Mouse (Mus musculus): ENCODE measurements around the gene Plrg1. TPM values are rescaled to one million over a fixed set of nuclear protein-coding genes. Genes with fewer than 3 reads are reported as not detected.
A peak's percentile ranks its signal among the peaks of the same experiment; 100 is the strongest.

Gene Plrg1
- polyA plus RNA-seq, 1 experiment from 2014 or later = 69.4 TPM

GRCm38 (mm10) chr3:83052102-83052501 is 3.2 kb upstream of the Plrg1 start:
- Histone ChIP-seq H3K36me3 (peaks cover 5% of the 10 kb centered on the region), H3K4me1 (peaks cover 31% of the 10 kb centered on the region), H3K9ac (no peak overlapping the region), H3K4me3 (no peak overlapping the region), H3K27me3 (replicated peaks) (no peaks in the 10 kb centered on the region), H3K4me2 (no peak overlapping the region), H3K9me3 (replicated peaks) (no peaks in the 10 kb centered on the region), H3K27ac (no peak overlapping the region)
- 69% methylated on average over 5 of the region's 5 CpGs for WGBS (ENCODE audit: insufficient replicate concordance)
- no peak for ATAC-seq

GRCm38 (mm10) chr3:83053126-83053525 is 2.2 kb upstream of the Plrg1 start:
- WGBS (ENCODE audit: insufficient replicate concordance) = 55% methylated on average over 7 of the region's 7 CpGs
- peaks cover 13% of the 10 kb centered on the region for H3K36me3 ChIP-seq
- no peak overlapping the region for H3K4me3 ChIP-seq
- H3K4me2 ChIP-seq = no peak overlapping the region
- ATAC-seq = no peak
- peak overlapping the region; percentile 20; the same call in 1 of the 2 replicates for H3K27ac ChIP-seq
- H3K27me3 ChIP-seq (replicated peaks) = no peaks in the 10 kb centered on the region
- peaks cover 32% of the 10 kb centered on the region for H3K4me1 ChIP-seq
- H3K9ac ChIP-seq = no peak overlapping the region
- no peaks in the 10 kb centered on the region for H3K9me3 ChIP-seq (replicated peaks)

GRCm38 (mm10) chr3:83053758-83054157 is 1.6 kb upstream of the Plrg1 start:
- no peak for ATAC-seq
- Histone ChIP-seq H3K4me3 (no peak overlapping the region), H3K36me3 (peaks cover 19% of the 10 kb centered on the region), H3K27me3 (replicated peaks) (no peaks in the 10 kb centered on the region), H3K4me2 (peak overlapping the region; percentile 91), H3K9me3 (replicated peaks) (no peaks in the 10 kb centered on the region), H3K27ac (no peak overlapping the region), H3K9ac (no peak overlapping the region), H3K4me1 (peaks cover 32% of the 10 kb centered on the region)
- WGBS (ENCODE audit: insufficient replicate concordance) = 32% methylated on average over 10 of the region's 10 CpGs

GRCm38 (mm10) chr3:83054759-83055158 is 563 bp upstream of the Plrg1 start:
- H3K4me3 ChIP-seq = peak overlapping the region; percentile 55
- H3K36me3 ChIP-seq = peaks cover 29% of the 10 kb centered on the region
- no peaks in the 10 kb centered on the region for H3K9me3 ChIP-seq (replicated peaks)
- H3K27me3 ChIP-seq (replicated peaks) = no peaks in the 10 kb centered on the region
- peak overlapping the region; percentile 44; the same call in 1 of the 2 replicates for H3K9ac ChIP-seq
- peaks cover 32% of the 10 kb centered on the region for H3K4me1 ChIP-seq
- no peak overlapping the region for H3K27ac ChIP-seq
- H3K4me2 ChIP-seq = peak overlapping the region; percentile 91
- 15% methylated on average over 13 of the region's 13 CpGs for WGBS (ENCODE audit: insufficient replicate concordance)
- peak; percentile 34; the same call in 1 of the 2 replicates for ATAC-seq

GRCm38 (mm10) chr3:83057046-83057445 is 1.7 kb downstream of the Plrg1 start:
- no peak for ATAC-seq
- Histone ChIP-seq H3K27ac (no peak overlapping the region), H3K4me2 (peak overlapping the region; percentile 91), H3K9ac (no peak overlapping the region), H3K4me3 (no peak overlapping the region), H3K27me3 (replicated peaks) (no peaks in the 10 kb centered on the region), H3K36me3 (peaks cover 52% of the 10 kb centered on the region), H3K9me3 (replicated peaks) (no peaks in the 10 kb centered on the region), H3K4me1 (peaks cover 32% of the 10 kb centered on the region)
- 88% methylated on average over 2 of the region's 2 CpGs for WGBS (ENCODE audit: insufficient replicate concordance)

GRCm38 (mm10) chr3:83067920-83068319 is 12.6 kb downstream of the Plrg1 start:
- 89% methylated on average over 9 of the region's 9 CpGs for WGBS (ENCODE audit: insufficient replicate concordance)
- Histone ChIP-seq H3K9ac (no peak overlapping the region), H3K4me3 (no peak overlapping the region), H3K27me3 (replicated peaks) (no peaks in the 10 kb centered on the region), H3K27ac (no peak overlapping the region), H3K4me2 (no peak overlapping the region), H3K9me3 (replicated peaks) (no peaks in the 10 kb centered on the region), H3K36me3 (peaks cover 96% of the 10 kb centered on the region), H3K4me1 (no peaks in the 10 kb centered on the region)
- ATAC-seq = no peak

- H3K36me3 ChIP-seq = peaks cover 87% of the 10 kb centered on the region
- ATAC-seq = no peak
- no peak overlapping the region for H3K4me2 ChIP-seq
- H3K9ac ChIP-seq = no peak overlapping the region
- H3K4me3 ChIP-seq = no peak overlapping the region
- 94% methylated on average over 13 of the region's 13 CpGs for WGBS (ENCODE audit: insufficient replicate concordance)
- H3K27ac ChIP-seq = no peak overlapping the region
- H3K9me3 ChIP-seq (replicated peaks) = no peaks in the 10 kb centered on the region
- H3K4me1 ChIP-seq = no peaks in the 10 kb centered on the region
- H3K27me3 ChIP-seq (replicated peaks) = no peaks in the 10 kb centered on the region
Measured at GRCm38 (mm10) chr3:83068869-83069268, 13.5 kb downstream of the Plrg1 start.

- peaks cover 75% of the 10 kb centered on the region for H3K36me3 ChIP-seq
- no peaks in the 10 kb centered on the region for H3K9me3 ChIP-seq (replicated peaks)
- WGBS (ENCODE audit: insufficient replicate concordance) = 86% methylated on average over 4 of the region's 4 CpGs
- H3K27me3 ChIP-seq (replicated peaks) = no peaks in the 10 kb centered on the region
- H3K4me1 ChIP-seq = no peaks in the 10 kb centered on the region
- H3K27ac ChIP-seq = no peak overlapping the region
- H3K9ac ChIP-seq = no peak overlapping the region
- no peak overlapping the region for H3K4me3 ChIP-seq
- no peak overlapping the region for H3K4me2 ChIP-seq
- ATAC-seq = no peak
Measured at GRCm38 (mm10) chr3:83070231-83070630, 14.9 kb downstream of the Plrg1 start.

- peaks cover 14% of the 10 kb centered on the region for H3K36me3 ChIP-seq
- H3K4me2 ChIP-seq = no peak overlapping the region
- no peaks in the 10 kb centered on the region for H3K9me3 ChIP-seq (replicated peaks)
- no peak overlapping the region for H3K9ac ChIP-seq
- no peak for ATAC-seq
- H3K4me3 ChIP-seq = no peak overlapping the region
- no peaks in the 10 kb centered on the region for H3K27me3 ChIP-seq (replicated peaks)
- H3K27ac ChIP-seq = no peak overlapping the region
- H3K4me1 ChIP-seq = 0 out of 2 replicates have a peak, but pooled peaks cover 3% of the 10 kb centered on the region
- WGBS (ENCODE audit: insufficient replicate concordance) = 42% methylated on average over 2 of the region's 3 CpGs
Measured at GRCm38 (mm10) chr3:83076563-83076962, 21.2 kb downstream of the Plrg1 start.

- Histone ChIP-seq H3K4me1 (0 out of 2 replicates have a peak, but pooled peaks cover 3% of the 10 kb centered on the region), H3K36me3 (no peaks in the 10 kb centered on the region), H3K4me2 (peak overlapping the region; percentile 62), H3K27me3 (replicated peaks) (no peaks in the 10 kb centered on the region), H3K4me3 (peak overlapping the region; percentile 30), H3K9ac (no peak overlapping the region), H3K27ac (no peak overlapping the region), H3K9me3 (replicated peaks) (no peaks in the 10 kb centered on the region)
- ATAC-seq = peak; percentile 51; the same call in 1 of the 2 replicates
- WGBS (ENCODE audit: insufficient replicate concordance) = 7% methylated on average over 11 of the region's 11 CpGs
Measured at GRCm38 (mm10) chr3:83080567-83081055, 25.3 kb downstream of the Plrg1 start.

GRCm38 (mm10) chr3:83097586-83097985 is 42.3 kb downstream of the Plrg1 start:
- H3K9ac ChIP-seq = no peak overlapping the region
- H3K27me3 ChIP-seq (replicated peaks) = no peaks in the 10 kb centered on the region
- WGBS (ENCODE audit: insufficient replicate concordance) = 60% methylated on average over 6 of the region's 6 CpGs
- no peaks in the 10 kb centered on the region for H3K36me3 ChIP-seq
- no peaks in the 10 kb centered on the region for H3K9me3 ChIP-seq (replicated peaks)
- ATAC-seq = no peak
- H3K27ac ChIP-seq = no peak overlapping the region
- no peaks in the 10 kb centered on the region for H3K4me1 ChIP-seq
- no peak overlapping the region for H3K4me2 ChIP-seq
- H3K4me3 ChIP-seq = no peak overlapping the region

- H3K9ac ChIP-seq = no peak overlapping the region
- H3K36me3 ChIP-seq = no peaks in the 10 kb centered on the region
- peak overlapping the region; percentile 22 for H3K4me2 ChIP-seq
- WGBS (ENCODE audit: insufficient replicate concordance) = 29% methylated on average over 14 of the region's 14 CpGs
- no peaks in the 10 kb centered on the region for H3K27me3 ChIP-seq (replicated peaks)
- H3K4me3 ChIP-seq = no peak overlapping the region
- H3K9me3 ChIP-seq (replicated peaks) = no peaks in the 10 kb centered on the region
- no peak overlapping the region for H3K27ac ChIP-seq
- ATAC-seq = no peak
- H3K4me1 ChIP-seq = no peaks in the 10 kb centered on the region
Measured at GRCm38 (mm10) chr3:83098546-83099034, 43.3 kb downstream of the Plrg1 start.

GRCm38 (mm10) chr3:83099139-83099538 is 43.8 kb downstream of the Plrg1 start:
- Histone ChIP-seq H3K9ac (no peak overlapping the region), H3K27ac (no peak overlapping the region), H3K36me3 (no peaks in the 10 kb centered on the region), H3K4me1 (no peaks in the 10 kb centered on the region), H3K9me3 (replicated peaks) (no peaks in the 10 kb centered on the region), H3K27me3 (replicated peaks) (no peaks in the 10 kb centered on the region), H3K4me2 (no peak overlapping the region), H3K4me3 (no peak overlapping the region)
- ATAC-seq = no peak
- WGBS (ENCODE audit: insufficient replicate concordance) = 77% methylated on average over 1 of the region's 1 CpGs

All from liver, embryonic 12.5 days (tissue).